Mouse (Mus musculus): Measurements from ENCODE around the gene Wasl. TPM values are rescaled to one million over a fixed set of nuclear protein-coding genes. Genes with fewer than 3 reads are reported as not detected.

Gene Wasl
- 17.4 and 43.5 TPM in 2 replicates for polyA plus RNA-seq (2012; rRNA removed; ENCODE audit: low replicate concordance)

DNA sequence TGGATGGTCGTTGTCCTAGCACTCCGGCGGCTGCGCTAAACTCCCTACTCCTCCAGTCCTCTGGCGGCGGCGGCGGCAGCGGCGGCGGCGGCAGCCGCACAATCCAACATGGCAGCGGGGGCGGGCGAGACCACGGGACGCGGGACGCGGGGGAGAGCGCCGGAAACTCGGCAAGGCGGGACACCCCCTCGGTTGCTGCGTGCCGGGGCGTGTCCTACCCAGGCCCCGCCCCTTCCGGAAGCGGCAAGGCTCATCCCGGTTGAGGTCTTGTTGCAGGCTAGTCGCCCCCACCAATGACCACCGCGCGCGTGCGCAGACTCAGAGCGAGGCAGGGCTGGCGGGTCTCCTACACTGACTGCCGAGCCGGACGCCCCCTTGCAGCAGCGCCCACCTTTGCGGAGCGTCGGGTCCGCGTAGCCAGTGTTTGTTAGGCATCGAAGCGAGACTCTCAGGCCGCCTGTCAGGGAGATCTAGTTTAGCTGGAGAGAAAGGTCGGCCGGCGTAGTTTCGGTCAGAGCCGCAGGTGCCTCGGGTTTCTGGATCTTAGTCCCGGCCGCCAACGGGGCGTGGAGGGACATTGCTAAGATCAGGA, at the start of gene Wasl:
Wasl (minus strand) TSS at position 143 of the 592 bp plus-strand sequence.

DNA sequence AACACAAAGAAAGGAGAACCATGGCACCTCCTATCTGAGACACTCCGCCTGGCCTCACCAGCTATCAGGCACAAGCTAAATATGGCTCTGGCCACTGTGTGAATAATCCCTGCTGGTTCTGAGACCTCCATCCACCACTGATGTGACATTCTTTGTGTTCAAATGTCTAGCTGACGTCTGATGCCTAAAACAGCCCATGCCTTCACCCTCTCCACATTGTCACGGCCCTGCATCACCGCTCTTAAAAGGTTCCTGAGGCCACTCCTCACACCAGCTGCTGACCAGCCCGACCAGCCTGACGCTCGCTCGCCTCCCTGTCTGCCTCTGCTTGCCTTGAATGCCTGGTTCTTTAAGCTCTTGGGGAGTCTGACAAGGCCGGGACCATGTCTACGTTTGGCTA, 67.3 kb downstream of the Wasl start, which contains the start of gene Lmod2:
Lmod2 (plus strand) TSS at position 263 of the 400 bp plus-strand sequence.

Other genes starting within 250 kb of the Wasl start
- 0.08 TPM in 1 of 2 replicates, not detected in the other for gene Iqub, start 149.9 kb downstream of the Wasl start, polyA plus RNA-seq (2012; rRNA removed; ENCODE audit: low replicate concordance)
- 4.1 TPM in 2 replicates for gene Ndufa5, start 137.0 kb downstream of the Wasl start, polyA plus RNA-seq (2012; rRNA removed; ENCODE audit: low replicate concordance)
- gene Asb15, start 136.9 kb downstream of the Wasl start, polyA plus RNA-seq (2012; rRNA removed; ENCODE audit: low replicate concordance): not detected in 2 replicates
- gene Lmod2, start 67.2 kb downstream of the Wasl start, polyA plus RNA-seq (2012; rRNA removed; ENCODE audit: low replicate concordance): not detected in 2 replicates
- not detected in 2 replicates for gene Hyal6, start 68.2 kb upstream of the Wasl start, polyA plus RNA-seq (2012; rRNA removed; ENCODE audit: low replicate concordance)
- gene Hyal4, start 83.3 kb upstream of the Wasl start, polyA plus RNA-seq (2012; rRNA removed; ENCODE audit: low replicate concordance): not detected in 2 replicates
- gene Spam1, start 126.2 kb upstream of the Wasl start, polyA plus RNA-seq (2012; rRNA removed; ENCODE audit: low replicate concordance): not detected in 2 replicates
- gene Hyal5, start 193.0 kb upstream of the Wasl start, polyA plus RNA-seq (2012; rRNA removed; ENCODE audit: low replicate concordance): not detected in 2 replicates

All from subcutaneous adipose tissue, adult 2 months (tissue).